Mouse (Mus musculus) E14TG2a.4 (cell line): ENCODE data around the gene Gba2.

Experiments
- CTCF ChIP-seq: conservative IDR thresholded peaks from 2 replicates; pipeline ENCODE4 v1.5.1; 2014; ENCODE audit warnings: low read length
- NANOG ChIP-seq: IDR thresholded peaks from 2 replicates; pipeline ENCODE4 v1.6.1; 2014; ENCODE audit warnings: borderline replicate concordance, low read length, mixed read lengths
- POU5F1 ChIP-seq: IDR thresholded peaks from 2 replicates; pipeline ENCODE4 v1.6.1; 2014; ENCODE audit warnings: low read length, borderline replicate concordance

DNA sequence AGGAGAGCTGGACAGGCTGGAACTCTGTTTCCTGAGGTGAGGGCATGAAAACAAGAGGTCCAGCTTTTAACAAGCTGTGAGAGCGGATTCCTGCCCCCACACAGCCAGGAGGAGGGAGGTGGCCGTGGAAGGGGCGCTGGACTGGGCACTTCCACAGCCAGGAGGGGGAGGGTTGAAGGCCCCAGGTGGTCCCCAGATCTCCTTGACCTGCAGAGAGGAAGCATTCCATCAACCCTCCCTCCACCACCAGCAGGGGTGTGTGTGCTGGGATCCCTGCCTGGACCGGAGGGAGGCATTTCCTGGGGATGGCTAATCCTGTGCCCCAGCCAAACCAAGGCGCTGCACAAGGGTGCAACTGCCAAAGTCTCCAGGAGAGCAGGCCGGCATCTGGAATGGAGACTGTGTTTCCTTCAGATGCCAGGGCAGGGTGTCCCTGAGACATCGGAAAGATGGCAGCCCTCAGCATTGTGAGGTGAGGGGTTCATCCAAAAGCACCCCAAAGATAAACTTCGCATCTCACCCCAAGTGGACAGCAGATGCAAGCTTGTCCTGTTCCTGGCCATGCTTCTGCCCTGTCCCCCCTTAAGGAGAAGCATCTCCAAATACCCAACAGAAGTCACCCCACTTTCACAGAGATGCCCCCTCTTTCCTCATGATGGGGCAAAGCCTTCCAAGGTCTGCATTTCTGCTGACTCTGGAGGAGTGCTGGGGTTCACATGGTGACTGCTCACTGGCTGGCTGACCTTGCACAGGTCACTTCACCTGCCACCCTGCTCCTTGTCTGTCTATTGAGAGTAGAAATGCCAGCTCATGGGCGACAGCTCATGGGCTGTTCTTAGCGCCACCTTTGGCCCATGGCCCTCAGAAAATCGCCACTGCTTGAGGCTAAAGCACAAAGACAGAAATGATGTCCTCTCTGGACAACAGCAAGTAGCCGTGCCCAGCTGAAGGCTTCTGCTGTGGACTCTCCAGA, 6.1 kb upstream of the Gba2 start, which contains the start of gene Msmp:
- TF ChIP-seq CTCF (no peak), POU5F1 (no peak), NANOG (no peak)
